Mouse (Mus musculus) left cerebral cortex, adult 9 months (tissue): ENCODE results near the gene Ubqln4.
"Not testable (repeated sequence)": the region's sequence is repeated elsewhere in the genome, so short reads cannot be mapped to it uniquely, and the experiment has no call there.

Experiments used
- DNase-seq, 2 experiments: peaks; one replicate each; pipeline ENCODE4 v3.0.0; 2022; ENCODE audit warnings: low spot score in 2 of 2

Ubqln4 gene

DNA sequence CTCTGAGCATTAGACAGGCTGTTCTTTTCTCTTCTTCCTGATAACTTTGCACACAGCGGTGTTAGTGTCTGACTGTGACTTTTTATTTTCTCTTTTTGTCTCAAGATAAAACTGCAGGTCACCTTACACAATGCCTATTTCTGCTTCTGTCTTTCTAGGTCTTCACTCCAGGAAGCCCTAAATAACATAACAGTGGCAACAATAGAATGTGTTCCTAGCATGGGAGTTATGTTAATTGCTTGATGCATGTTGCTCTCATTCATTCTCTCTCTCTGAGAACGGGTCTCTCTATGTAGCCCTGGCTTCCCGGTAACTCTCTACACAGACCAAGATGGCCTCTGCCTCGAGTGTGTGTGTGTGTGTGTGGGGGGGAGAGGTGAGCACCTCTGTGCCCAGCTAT is 48.9 kb downstream of the Ubqln4 start:
- DNase-seq: no peak

DNA sequence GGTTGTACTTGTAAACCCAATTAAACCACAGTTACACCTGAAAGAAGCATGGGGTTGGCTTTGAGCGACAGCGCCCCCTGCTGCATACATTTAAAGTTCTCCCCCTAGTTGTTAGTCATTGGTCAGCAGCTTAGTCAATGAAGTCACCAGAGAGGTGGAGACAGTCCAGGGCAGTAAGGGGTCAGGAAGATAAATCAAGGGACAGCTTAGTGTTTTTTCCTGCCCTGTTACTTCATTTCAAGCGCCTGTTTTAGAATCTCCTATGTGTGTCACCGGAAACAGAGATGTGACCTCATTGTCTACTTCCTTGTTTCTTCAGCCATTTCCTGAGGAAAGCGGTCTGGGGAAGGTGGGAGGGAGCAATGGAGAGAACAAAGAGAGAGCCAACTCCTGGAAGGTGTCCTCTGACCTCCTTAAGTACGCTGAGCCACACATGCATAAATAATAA is 50.2 kb downstream of the Ubqln4 start:
- DNase-seq: peak in 1 of 2 experiments; percentile 60

- DNase-seq: no peak
These were observed 51.3 kb downstream of the Ubqln4 start for GRCm38 (mm10) chr3:88604863-88605262.

DNA sequence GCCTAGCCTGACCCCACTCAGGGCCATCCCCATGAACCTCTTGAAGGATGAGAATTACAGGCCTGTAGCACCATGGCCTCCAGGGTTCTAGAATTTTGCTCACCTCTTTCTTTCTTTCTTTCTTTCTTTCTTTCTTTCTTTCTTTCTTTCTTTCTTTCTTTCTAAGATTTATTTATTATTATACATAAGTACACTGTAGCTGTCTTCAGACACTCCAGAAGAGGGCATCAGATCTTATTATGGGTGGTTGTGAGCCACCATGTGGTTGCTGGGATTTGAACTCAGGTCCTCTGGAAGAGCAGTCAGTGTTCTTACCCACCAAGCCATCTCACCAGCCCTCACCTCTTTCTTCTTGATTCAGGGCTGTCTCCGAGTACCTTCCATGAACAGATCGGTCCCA is 52.1 kb downstream of the Ubqln4 start, which contains the start of gene Arhgef2:
Gene Arhgef2 (plus strand): TSS at position 301 of the 400 bp plus-strand sequence.
- DNase-seq: not testable (repeated sequence)

- peak in 1 of 2 experiments; percentile 95 for DNase-seq
These were observed 53.7 kb downstream of the Ubqln4 start for GRCm38 (mm10) chr3:88607065-88607757.

DNA sequence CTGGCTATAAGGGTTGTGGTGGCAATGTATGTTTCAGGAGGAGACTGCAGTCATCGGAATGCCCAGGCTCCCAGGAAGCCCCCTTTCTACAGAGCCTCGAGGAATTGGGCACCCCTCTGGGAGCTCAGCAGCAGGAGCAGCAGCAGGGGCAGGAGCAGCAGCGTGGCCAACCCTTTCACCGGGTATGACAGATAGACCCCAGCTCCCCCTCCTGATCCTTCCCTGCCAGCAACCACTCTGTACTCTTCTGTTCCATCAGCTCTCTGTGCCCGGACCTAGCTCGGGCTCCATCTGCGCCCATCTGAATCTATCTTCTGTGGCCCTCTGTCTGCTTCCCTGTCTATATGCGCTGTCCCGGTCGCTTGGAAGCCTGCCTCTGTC is 54.2 kb downstream of the Ubqln4 start:
- no peak for DNase-seq

- no peak for DNase-seq
These were observed 55.5 kb downstream of the Ubqln4 start for GRCm38 (mm10) chr3:88609066-88609465.

DNA sequence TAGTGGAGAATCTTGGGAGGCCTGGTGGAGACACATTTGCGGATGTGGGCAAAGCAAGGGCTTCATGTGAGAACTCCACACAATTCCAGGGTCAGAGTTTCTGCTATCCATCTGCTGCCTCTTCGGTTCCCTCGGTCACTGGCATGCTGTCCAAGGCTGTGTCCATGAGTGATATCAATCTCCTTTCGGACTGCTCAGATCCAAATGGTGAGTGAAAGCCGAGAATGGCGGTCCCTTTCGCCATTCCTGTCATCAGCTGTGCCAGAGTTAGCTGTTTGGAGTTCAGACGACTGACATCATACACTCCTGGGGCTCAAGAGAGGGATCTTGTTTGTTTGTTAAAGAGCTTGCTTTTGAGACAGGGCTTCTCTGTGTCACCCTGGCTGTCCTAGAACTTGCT is 60.9 kb downstream of the Ubqln4 start:
- DNase-seq: no peak

GRCm38 (mm10) chr3:88615117-88615516 is 61.6 kb downstream of the Ubqln4 start:
- DNase-seq: no peak

- no peak for DNase-seq
These were observed 62.4 kb downstream of the Ubqln4 start for GRCm38 (mm10) chr3:88615902-88616391.

GRCm38 (mm10) chr3:88616951-88617500 is 63.5 kb downstream of the Ubqln4 start:
- no peak for DNase-seq

GRCm38 (mm10) chr3:88618074-88618871 is 64.7 kb downstream of the Ubqln4 start:
- DNase-seq: no peak
